Mouse (Mus musculus): ENCODE data around the gene Olfm4. TPM values are rescaled to one million over a fixed set of nuclear protein-coding genes. Genes with fewer than 3 reads are reported as not detected.
A peak's percentile ranks its signal among the peaks of the same experiment; 100 is the strongest.

Gene Olfm4
- polyA plus RNA-seq, 1 experiment from 2014 or later: 0.89 TPM

DNA sequence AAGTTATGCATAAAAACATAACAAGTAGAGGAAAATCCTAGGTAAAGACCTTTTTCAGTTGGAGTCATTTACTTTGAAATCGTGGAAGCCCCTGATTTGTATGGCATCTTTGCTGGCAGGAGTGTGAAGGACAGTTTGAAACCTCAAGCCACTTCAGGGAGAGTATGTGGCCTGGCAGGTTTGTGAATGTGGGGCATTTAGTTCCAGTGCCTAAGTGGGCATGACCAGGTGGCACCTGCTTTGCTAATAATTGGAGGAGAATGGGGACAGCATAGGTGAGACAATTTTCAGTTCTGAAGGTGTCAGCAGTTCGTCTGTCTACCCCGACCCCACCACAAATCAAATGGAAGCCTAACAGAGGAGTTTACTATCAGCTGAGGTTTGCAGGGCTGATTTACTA lies 23.8 kb downstream of the Olfm4 start:
- Histone ChIP-seq H3K4me2 (ENCODE audit: low read length) (no peak overlapping the region), H3K4me3 (replicated peaks; ENCODE audit: low read depth, low read length) (no peak overlapping the region)

DNA sequence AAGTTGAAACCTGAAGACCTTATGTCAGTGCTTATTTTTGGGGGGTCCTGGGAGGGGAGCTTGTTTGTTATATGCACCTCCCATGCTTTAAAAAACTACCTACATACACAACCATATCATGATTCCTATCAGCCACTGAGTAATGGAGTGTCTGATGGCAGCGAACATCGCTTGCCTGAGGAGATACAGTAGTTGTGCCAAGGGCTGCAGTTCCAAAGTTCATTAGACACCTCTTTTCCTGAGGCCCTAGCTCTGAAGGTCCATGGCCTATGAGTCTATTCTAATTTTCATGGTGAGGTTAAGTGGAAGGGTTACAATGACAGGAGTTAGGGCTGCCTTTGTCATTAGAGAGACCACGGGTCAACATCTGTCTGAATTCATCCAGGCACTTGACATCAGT lies 26.5 kb downstream of the Olfm4 start:
- peaks cover 13% of the 10 kb centered on the region; the same call in 1 of the 2 replicates for H3K4me1 ChIP-seq (ENCODE audit: control insufficient read depth, insufficient read depth, low read length)

More for the DNA sequence above, 23.8 kb downstream of the Olfm4 start:
- Histone ChIP-seq H3K27me3 (ENCODE audit: control insufficient read depth, insufficient read depth, low read length) (no peaks in the 10 kb centered on the region), H3K9ac (replicated peaks; ENCODE audit: low read length) (no peak overlapping the region), H3K27ac (replicated peaks; ENCODE audit: low read depth, low read length) (no peak overlapping the region; the same call in 1 of the 2 replicates), H3K9me3 (ENCODE audit: control insufficient read depth, low read length) (no peaks in the 10 kb centered on the region), H3K4me1 (ENCODE audit: control insufficient read depth, insufficient read depth, low read length) (peaks cover 3% of the 10 kb centered on the region; the same call in 1 of the 2 replicates), H3K36me3 (ENCODE audit: control insufficient read depth, insufficient read depth, low read length) (no peaks in the 10 kb centered on the region)
- DNase-seq (no peak), ATAC-seq (ENCODE audit: low FRiP score, low TSS enrichment) (no peak)
- 77% methylated on average over 3 of the region's 3 CpGs for whole genome bisulfite sequencing

DNA sequence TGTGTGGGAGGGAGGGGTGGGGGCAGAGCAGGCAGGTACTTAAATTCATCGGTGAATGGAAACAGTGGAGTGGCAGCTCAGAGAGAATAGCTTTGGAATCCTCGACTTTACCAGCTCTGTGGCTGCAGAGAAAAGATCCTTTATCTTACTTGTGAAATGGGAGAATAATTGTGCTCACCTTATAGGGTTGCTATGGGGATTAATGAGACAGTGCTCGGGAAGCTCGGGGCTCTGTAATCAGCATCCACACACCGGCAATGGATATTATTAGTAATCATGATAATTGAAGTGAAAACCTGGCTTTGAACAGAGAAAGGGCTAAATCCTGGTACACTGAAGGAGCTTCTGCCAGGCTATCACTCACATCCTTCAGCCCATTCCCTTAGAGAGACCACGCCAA lies 31.1 kb downstream of the Olfm4 start:
- Histone ChIP-seq H3K4me1 (ENCODE audit: control insufficient read depth, insufficient read depth, low read length) (peaks cover 10% of the 10 kb centered on the region; the same call in 1 of the 2 replicates), H3K4me2 (ENCODE audit: low read length) (no peak overlapping the region), H3K9ac (replicated peaks; ENCODE audit: low read length) (no peak overlapping the region), H3K4me3 (replicated peaks; ENCODE audit: low read depth, low read length) (no peak overlapping the region), H3K36me3 (ENCODE audit: control insufficient read depth, insufficient read depth, low read length) (no peaks in the 10 kb centered on the region), H3K27ac (replicated peaks; ENCODE audit: low read depth, low read length) (no peak overlapping the region), H3K9me3 (ENCODE audit: control insufficient read depth, low read length) (no peaks in the 10 kb centered on the region), H3K27me3 (ENCODE audit: control insufficient read depth, insufficient read depth, low read length) (no peaks in the 10 kb centered on the region)
- 12% methylated on average over 6 of the region's 6 CpGs for WGBS
- DNase-seq (no peak), ATAC-seq (ENCODE audit: low FRiP score, low TSS enrichment) (no peak)

More for the DNA sequence above, 26.5 kb downstream of the Olfm4 start:
- no peak for DNase-seq
- Histone ChIP-seq H3K4me2 (ENCODE audit: low read length) (no peak overlapping the region), H3K9me3 (ENCODE audit: control insufficient read depth, low read length) (no peaks in the 10 kb centered on the region), H3K36me3 (ENCODE audit: control insufficient read depth, insufficient read depth, low read length) (no peaks in the 10 kb centered on the region), H3K27me3 (ENCODE audit: control insufficient read depth, insufficient read depth, low read length) (no peaks in the 10 kb centered on the region), H3K4me3 (replicated peaks; ENCODE audit: low read depth, low read length) (no peak overlapping the region), H3K27ac (replicated peaks; ENCODE audit: low read depth, low read length) (no peak overlapping the region), H3K9ac (replicated peaks; ENCODE audit: low read length) (no peak overlapping the region)
- 88% methylated on average over 3 of the region's 3 CpGs for WGBS
- no peak for ATAC-seq (ENCODE audit: low FRiP score, low TSS enrichment)

DNA sequence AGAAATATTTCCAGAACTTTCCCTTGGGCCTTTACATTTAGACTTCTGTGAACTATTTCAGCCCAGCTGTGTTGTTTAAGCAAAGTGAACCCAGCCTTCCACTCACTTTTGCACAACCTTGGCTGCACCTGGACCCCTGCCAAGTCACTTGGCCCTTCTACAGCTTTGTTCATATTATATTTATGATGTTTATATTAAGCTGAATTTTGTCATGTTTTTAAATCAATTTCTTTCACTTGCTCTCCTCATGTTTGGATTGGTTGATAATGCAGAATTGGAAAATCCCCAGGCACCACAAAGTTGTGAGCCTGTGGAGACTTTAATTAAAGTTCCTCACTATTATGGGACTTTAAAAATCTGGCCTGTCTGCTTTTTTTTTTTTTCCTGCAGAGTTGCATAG lies 32.2 kb downstream of the Olfm4 start:
- Histone ChIP-seq H3K27me3 (ENCODE audit: control insufficient read depth, insufficient read depth, low read length) (no peaks in the 10 kb centered on the region), H3K27ac (replicated peaks; ENCODE audit: low read depth, low read length) (no peak overlapping the region), H3K36me3 (ENCODE audit: control insufficient read depth, insufficient read depth, low read length) (no peaks in the 10 kb centered on the region), H3K4me3 (replicated peaks; ENCODE audit: low read depth, low read length) (no peak overlapping the region), H3K4me1 (ENCODE audit: control insufficient read depth, insufficient read depth, low read length) (peaks cover 10% of the 10 kb centered on the region; the same call in 1 of the 2 replicates), H3K4me2 (ENCODE audit: low read length) (no peak overlapping the region), H3K9me3 (ENCODE audit: control insufficient read depth, low read length) (no peaks in the 10 kb centered on the region), H3K9ac (replicated peaks; ENCODE audit: low read length) (no peak overlapping the region)
- ATAC-seq (ENCODE audit: low FRiP score, low TSS enrichment) (no peak), DNase-seq (no peak)

DNA sequence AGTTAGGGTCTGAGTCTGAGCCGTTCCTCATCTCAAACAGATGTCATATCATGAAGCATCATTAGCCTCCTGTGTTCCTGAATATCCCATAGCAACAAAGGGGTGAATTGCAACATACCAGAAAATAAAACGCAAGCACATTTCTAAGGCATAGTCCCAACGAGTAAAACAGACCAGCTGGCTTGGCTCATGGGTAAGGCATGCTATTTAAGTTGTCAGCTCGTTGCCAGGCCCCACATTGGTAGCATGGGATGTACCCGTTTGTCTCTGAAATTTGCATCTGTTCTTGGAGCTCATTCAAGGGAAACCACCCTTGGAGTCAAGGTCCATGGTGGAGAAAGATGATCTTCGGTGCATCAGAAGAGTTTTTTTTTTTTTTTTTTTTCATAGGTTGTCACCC lies 42.2 kb downstream of the Olfm4 start:
- DNase-seq (no peak), ATAC-seq (ENCODE audit: low FRiP score, low TSS enrichment) (no peak)
- H3K4me1 ChIP-seq (ENCODE audit: control insufficient read depth, insufficient read depth, low read length): no peaks in the 10 kb centered on the region
- 77% methylated on average over 6 of the region's 6 CpGs for WGBS
- H3K27me3 ChIP-seq (ENCODE audit: control insufficient read depth, insufficient read depth, low read length): no peaks in the 10 kb centered on the region
- no peak overlapping the region for H3K4me2 ChIP-seq (ENCODE audit: low read length)
- H3K27ac ChIP-seq (replicated peaks; ENCODE audit: low read depth, low read length): no peak overlapping the region
- H3K9me3 ChIP-seq (ENCODE audit: control insufficient read depth, low read length): no peaks in the 10 kb centered on the region
- H3K4me3 ChIP-seq (replicated peaks; ENCODE audit: low read depth, low read length): no peak overlapping the region
- no peaks in the 10 kb centered on the region for H3K36me3 ChIP-seq (ENCODE audit: control insufficient read depth, insufficient read depth, low read length)
- no peak overlapping the region for H3K9ac ChIP-seq (replicated peaks; ENCODE audit: low read length)

DNA sequence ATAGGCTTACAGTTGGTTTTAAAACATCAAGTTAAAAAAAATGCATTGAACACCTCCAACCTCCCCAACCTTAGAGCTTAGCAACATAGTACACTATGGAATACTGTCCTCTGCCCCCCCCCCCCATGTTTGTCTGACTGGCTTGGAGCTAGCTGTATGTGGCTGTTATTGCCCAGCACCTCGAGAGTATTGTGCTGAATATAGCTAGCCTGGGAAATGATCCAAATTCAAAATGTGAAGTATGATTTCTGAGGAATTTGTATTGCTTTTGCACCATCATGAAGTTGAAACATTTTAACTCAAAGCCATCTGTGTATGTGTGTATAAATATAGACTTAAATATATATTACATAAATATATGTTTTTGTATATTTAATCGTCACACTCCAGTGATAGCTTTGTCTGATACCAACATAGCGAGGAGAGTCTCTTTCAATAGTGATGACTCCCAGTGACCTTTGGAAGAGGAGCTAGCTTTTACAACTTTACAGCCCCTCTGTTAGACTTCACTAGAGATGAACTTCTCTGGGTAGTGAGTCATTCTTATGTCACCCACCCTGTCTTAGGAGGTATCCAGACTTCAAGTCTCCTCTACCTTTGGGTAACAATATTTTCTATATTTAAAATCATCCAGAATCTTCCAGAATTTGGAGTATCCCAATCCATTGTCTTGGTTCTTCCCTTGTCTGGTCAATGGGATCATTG lies 45.6 kb downstream of the Olfm4 start:
- no peak for DNase-seq
- 77% methylated on average over 3 of the region's 3 CpGs for WGBS

DNA sequence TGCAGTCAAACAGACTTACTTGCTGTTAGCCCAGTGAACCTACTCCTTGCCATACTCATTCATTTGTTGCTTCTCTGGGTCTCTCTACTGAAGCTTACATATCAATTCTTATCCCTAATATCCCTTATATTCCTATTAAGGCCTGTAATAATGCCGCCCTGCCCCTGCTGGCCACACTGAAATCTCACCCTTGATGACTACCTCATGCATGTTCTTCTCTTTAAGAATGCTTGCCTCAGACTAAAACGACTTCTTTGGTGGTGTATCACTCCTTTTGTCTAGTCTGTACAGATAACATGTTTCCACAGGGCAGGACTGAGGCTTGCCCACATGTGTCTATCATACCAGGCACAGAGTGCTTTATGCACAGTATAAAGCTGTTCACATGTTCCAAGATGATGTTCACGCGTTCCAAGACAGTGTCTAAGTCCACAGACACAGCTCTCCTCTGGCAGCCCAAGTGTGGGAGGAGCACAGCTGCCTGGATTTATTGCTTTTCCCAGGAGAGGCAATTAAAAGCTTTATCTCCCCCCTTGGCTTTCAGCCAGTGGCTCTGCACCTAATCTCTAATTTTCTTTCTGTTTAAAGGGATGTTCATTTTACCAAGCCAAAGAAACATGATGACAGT lies 55.9 kb downstream of the Olfm4 start:
- Histone ChIP-seq H3K4me3 (replicated peaks; ENCODE audit: low read depth, low read length) (no peak overlapping the region), H3K9ac (replicated peaks; ENCODE audit: low read length) (no peak overlapping the region), H3K36me3 (ENCODE audit: control insufficient read depth, insufficient read depth, low read length) (no peaks in the 10 kb centered on the region), H3K27me3 (ENCODE audit: control insufficient read depth, insufficient read depth, low read length) (no peaks in the 10 kb centered on the region), H3K9me3 (ENCODE audit: control insufficient read depth, low read length) (no peaks in the 10 kb centered on the region), H3K4me1 (ENCODE audit: control insufficient read depth, insufficient read depth, low read length) (no peaks in the 10 kb centered on the region), H3K4me2 (ENCODE audit: low read length) (no peak overlapping the region), H3K27ac (replicated peaks; ENCODE audit: low read depth, low read length) (no peak overlapping the region)
- ATAC-seq (ENCODE audit: low FRiP score, low TSS enrichment) (peak; percentile 48; the same call in 1 of the 2 replicates), DNase-seq (peak; percentile 80)
- WGBS: 56% methylated on average over 4 of the region's 4 CpGs

More for the DNA sequence above, 45.6 kb downstream of the Olfm4 start:
- ATAC-seq (ENCODE audit: low FRiP score, low TSS enrichment): no peak
- Histone ChIP-seq H3K9ac (replicated peaks; ENCODE audit: low read length) (no peak overlapping the region), H3K36me3 (ENCODE audit: control insufficient read depth, insufficient read depth, low read length) (no peaks in the 10 kb centered on the region), H3K4me3 (replicated peaks; ENCODE audit: low read depth, low read length) (no peak overlapping the region), H3K4me2 (ENCODE audit: low read length) (no peak overlapping the region), H3K9me3 (ENCODE audit: control insufficient read depth, low read length) (no peaks in the 10 kb centered on the region), H3K4me1 (ENCODE audit: control insufficient read depth, insufficient read depth, low read length) (no peaks in the 10 kb centered on the region), H3K27ac (replicated peaks; ENCODE audit: low read depth, low read length) (no peak overlapping the region), H3K27me3 (ENCODE audit: control insufficient read depth, insufficient read depth, low read length) (no peaks in the 10 kb centered on the region)

DNA sequence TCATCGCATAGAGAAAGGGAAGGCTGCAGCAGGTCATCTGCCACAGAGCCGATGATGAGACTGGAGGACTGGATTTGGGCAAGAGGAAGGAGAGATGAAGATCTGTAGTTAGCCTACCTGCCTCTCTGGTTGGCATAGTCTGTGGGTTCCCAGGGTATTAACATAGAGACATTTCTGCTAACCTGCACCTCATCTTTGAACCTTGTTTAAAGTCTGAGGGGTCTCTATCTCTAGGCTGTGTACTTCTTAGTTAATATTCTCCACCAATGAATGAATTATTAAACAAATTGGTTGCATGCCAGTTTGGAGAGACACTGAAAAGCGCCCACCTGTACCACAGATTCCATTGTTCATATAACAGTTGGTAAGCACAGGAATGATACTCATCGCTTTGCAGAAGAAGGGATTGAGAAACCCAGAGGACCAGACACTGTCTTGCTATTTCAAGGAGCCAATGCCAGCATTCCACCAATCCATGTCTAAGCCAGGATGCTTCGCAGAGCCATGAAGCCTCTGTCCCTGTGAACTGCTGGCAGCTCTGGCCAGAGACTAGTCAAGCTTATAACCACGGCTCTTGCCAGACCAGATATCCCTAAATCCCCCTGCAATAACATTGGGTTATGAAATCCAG lies 62.3 kb downstream of the Olfm4 start:
- no peak overlapping the region for H3K27ac ChIP-seq (replicated peaks; ENCODE audit: low read depth, low read length)
- H3K27me3 ChIP-seq (ENCODE audit: control insufficient read depth, insufficient read depth, low read length): no peaks in the 10 kb centered on the region
- no peaks in the 10 kb centered on the region for H3K9me3 ChIP-seq (ENCODE audit: control insufficient read depth, low read length)
- H3K9ac ChIP-seq (replicated peaks; ENCODE audit: low read length): no peak overlapping the region
- DNase-seq (no peak), ATAC-seq (ENCODE audit: low FRiP score, low TSS enrichment) (no peak)
- peaks cover 5% of the 10 kb centered on the region; the same call in 1 of the 2 replicates for H3K4me1 ChIP-seq (ENCODE audit: control insufficient read depth, insufficient read depth, low read length)
- 91% methylated on average over 6 of the region's 6 CpGs for WGBS
- H3K4me2 ChIP-seq (ENCODE audit: low read length): no peak overlapping the region
- no peak overlapping the region for H3K4me3 ChIP-seq (replicated peaks; ENCODE audit: low read depth, low read length)
- no peaks in the 10 kb centered on the region for H3K36me3 ChIP-seq (ENCODE audit: control insufficient read depth, insufficient read depth, low read length)
